Mouse (Mus musculus) brain, embryonic 14.5 days (tissue): Measurements from ENCODE around the gene Zfp719. TPM values are rescaled to one million over a fixed set of nuclear protein-coding genes. Genes with fewer than 3 reads are reported as not detected.

Experiments
- DNase-seq: peaks from one replicate; pipeline ENCODE4 v3.0.0-alpha.2; 2011; ENCODE audit warnings: low read depth
- CTCF ChIP-seq: fragments of 200-500 bp; IDR thresholded peaks from 2 replicates; pipeline ENCODE4 v1.5.1; 2012; ENCODE audit warnings: inconsistent platforms, mild to moderate bottlenecking, moderate library complexity, borderline replicate concordance; ENCODE audit not compliant: insufficient read depth, insufficient read length; ENCODE audit errors: extremely low read depth
- POLR2A ChIP-seq: fragments of 200-500 bp; IDR thresholded peaks from 2 replicates; pipeline ENCODE4 v1.6.1; 2012; ENCODE audit warnings: mild to moderate bottlenecking, inconsistent platforms, borderline replicate concordance; ENCODE audit not compliant: poor library complexity, insufficient read depth, insufficient read length, severe bottlenecking; ENCODE audit errors: extremely low read depth
- polyA plus RNA-seq: library from polyadenylated mRNA; depleted of rRNA; stranded (reverse); fragments of >200 nt; gene quantifications from 2 replicates; pipeline ENCODE4 v1.2.3, GENCODE M21; 2012; rRNA removed

Gene Zfp719
- polyA plus RNA-seq, result 7.6 and 9.2 TPM in 2 replicates

DNA sequence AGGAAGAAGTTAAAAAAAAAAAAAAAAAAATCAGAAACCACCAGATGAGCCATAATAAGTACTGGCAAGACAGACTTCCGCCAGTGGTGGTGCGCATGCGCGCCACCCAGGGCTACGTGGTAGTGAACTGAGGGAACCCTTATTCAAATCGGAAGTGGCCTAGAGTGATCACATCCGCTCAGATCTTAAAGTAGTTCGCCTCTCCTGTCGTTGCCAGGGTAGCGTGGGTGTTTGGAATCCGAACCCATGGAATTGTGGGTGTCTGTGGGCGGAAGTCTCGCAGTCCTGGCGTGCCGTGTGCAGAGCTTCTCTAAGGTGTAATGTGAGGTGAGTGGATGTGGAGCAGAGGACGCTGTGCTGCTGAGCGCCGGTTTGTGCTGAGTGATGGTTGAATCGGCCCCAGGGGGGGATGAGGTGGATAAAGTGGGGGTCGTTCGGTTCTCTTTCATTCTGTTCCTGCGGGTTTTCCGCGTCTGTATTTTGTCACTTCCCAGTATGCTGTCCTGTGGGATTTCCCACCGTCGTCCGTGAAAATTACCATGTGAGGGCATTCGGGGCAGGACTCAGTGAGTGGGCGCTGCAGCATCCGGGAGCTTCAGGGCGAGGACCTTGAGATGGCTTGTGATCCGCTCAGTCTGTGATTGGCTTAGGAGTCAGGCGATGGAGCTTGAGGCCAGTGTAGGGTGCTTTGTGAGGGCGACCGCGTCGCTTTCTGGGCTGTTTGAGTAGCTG is at the start of gene Zfp719:
Gene Zfp719 (plus strand): TSS at position 171 of the 732 bp plus-strand sequence.
- no peak for TF ChIP-seq POLR2A
- TF ChIP-seq CTCF, result no peak

DNA sequence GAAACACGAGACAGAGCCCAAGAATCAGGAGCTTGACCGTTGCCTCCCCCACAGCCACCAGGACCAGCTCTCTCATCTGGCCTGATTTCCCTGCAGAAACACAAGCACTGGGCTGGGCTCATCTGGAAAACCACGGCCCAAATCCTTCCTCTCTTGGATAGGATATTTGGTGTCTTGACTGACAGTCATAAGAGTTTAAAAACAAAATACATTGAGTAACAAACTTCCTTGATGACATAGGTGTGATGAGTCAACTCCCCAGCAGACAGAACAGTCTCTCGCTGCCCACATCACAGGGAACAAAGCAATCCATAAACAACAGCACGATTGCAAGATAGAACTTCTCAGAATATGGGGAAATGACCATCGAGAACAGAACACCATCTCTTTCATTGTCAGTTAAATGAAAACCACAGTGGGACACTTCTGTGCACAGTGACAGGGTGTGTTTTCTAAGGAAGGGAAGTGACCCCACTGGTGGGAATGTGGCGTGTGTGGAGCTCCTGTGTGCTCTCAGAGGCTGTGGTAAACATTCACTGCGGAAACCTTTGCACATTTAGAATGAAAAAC is 49.1 kb upstream of the Zfp719 start:
- DNase-seq, result no peak
- no peak for TF ChIP-seq CTCF
- no peak for TF ChIP-seq POLR2A

More for the DNA sequence above, at the start of gene Zfp719:
- DNase-seq, result peak; percentile 99

DNA sequence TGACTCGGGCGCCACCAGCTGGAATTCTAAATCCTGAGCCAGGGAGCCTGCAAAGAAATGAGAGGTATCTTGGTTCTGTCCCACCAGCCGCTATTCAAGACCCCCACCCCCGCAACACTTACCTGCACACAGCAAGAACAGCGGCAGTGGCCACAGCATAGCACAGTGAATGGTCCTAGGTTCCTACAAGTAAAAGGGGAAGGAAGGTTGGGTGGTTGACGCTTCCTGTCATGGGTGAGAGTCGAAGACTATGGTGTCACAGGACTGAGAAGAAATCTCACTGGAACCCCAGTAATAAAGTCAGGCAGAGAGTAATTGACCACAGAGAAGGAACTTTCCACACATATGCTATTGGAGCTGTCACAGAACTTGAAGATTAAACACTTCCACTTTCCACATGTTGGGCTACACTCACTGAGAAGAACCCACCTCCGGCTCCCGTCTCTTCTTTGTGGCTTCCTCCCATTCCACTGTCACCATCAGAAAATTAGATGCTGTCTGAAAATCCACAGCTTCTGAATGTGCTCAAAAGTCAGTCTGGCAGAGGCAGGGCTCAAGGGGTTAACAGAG is 46.4 kb upstream of the Zfp719 start:
- no peak for DNase-seq
- TF ChIP-seq CTCF, result no peak

DNA sequence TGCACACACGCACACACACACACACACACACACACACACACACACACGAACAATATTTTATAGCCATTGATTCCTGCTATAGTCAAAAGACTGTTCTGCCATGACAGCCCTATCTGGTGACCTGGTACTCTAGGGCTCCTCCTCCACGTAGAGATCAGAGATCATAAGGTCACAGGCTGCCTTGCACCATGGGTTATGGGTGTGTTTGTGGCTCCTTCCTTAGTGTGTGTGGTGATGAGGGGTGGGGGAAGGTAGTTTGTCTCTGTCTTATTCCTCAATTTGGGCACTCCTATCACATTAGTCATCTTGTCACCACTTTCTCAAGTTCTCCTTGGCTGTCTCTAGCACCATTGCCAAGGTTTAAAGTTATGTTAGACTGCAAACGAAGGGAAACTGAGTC is 40.9 kb upstream of the Zfp719 start:
- TF ChIP-seq CTCF (no peak), POLR2A (no peak)
- no peak for DNase-seq

DNA sequence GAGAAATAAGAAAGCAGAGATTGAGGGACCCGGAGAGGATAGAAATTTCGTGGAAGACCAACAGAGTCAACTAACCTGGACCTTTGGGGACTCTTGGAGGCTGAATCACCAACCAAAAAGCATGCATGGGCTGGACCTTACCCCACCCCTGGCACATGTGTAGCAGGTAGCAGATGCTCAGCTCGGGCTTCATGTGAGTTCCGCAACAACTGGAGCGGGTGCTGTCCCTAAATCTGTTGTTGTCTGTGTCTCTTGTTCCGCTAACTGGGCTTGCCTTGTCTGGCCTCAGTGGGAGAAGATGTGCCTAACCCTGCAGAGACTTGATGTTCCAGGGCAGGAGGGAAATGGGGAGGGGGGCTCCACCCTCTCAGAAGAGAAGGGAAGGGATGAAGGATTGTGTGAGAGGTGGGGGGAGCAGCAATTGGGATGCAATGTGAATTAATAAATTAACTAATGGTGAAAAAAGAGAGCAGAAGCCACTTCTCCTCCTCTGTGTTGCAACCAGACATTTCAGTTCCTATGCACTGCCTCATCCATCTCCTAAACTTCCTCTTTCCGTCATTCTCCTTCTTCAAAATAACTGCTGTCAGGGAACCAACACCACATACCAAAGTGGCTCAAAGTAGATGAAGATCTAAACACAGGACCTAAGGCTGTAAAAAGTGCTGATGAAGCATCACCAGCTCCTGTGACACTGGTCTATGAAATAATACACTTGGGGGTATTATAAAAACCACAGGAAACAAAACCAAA is 35.0 kb upstream of the Zfp719 start, which contains the start of gene Cd33:
Gene Cd33 (minus strand): TSS at position 204 of the 753 bp plus-strand sequence.
- no peak for DNase-seq
- TF ChIP-seq CTCF (no peak), POLR2A (no peak)

DNA sequence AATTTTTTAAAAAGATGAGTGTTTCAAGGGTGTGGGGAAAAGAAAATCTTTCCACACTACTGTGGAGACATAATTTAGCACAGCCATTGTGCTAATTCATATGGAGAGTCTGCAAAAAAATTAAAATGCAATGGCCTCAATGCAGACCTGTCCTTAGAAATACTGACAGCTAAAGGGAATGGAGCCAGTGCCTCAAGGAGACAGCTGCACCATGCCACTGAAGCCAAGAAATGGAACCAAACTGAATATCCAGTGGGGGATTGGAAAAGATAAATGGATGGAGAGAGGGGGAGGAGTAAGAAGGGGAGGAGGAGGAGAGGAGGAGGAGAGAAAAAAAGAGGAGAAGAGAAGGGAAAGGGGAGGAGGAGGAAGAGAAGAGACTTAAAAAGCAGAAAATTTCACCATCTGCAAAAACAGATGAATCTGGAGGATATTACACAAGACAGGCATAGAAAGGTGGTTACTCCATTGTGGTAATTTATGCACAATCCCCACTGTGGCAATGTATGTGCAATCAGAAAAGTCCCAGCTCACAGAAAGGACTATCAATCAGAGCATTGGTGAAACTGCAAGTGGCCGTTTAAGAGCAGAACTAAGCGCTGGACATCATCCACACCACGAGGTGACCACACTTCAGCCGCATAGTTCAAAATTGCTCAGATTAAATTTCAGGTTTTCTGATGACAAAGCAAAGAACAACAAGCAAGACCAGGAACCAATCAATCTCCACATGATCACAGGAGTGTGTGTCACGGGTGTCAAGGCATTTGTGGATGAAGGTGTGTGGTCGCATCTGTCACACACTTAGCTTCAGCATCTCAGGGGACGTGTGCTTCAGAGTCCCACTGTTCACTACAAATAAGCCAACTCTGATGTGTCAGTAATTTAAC is 33.5 kb upstream of the Zfp719 start:
- no peak for DNase-seq
- TF ChIP-seq POLR2A (no peak), CTCF (no peak)

DNA sequence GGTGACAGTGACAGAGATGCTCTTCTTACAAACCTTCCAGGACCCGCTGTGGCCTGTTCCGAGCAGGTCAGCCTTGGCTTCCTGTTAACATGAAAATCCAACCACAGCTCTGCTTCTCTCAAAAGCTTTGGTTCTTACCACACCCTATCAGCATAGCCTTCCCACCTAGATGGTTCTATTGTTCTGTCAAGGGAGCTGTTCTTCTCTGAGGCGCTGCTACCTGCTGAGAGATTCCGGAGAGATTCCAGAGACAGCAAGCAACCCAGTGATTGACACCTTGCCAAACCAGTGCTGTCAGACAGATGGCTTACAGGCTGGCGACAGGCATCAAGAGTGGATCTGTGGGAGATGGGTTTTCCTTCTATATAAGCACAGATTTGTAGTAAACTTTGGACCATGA is 31.7 kb upstream of the Zfp719 start:
- peak; percentile 28 for DNase-seq
- TF ChIP-seq CTCF (no peak), POLR2A (no peak)

DNA sequence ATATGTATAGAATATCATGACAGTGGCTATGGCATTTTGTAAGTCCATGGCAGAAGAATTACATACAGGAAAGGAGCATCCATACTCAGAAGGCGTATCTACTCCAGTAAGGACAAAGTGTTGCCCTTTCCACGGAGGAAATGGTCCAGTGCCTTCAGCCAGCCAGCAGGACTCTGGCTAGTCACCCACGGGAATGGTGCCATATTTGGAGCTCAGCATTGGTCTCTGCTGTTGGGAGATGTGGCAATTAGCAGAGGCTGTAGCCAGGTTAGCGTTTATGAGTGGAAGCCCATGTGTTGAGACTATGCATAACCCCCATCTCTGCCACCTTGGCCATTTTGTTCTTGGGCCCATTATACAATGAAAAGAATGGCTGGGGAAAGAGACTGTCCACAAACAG is 31.2 kb upstream of the Zfp719 start:
- TF ChIP-seq CTCF, result no peak
- TF ChIP-seq POLR2A, result no peak
- DNase-seq, result no peak

DNA sequence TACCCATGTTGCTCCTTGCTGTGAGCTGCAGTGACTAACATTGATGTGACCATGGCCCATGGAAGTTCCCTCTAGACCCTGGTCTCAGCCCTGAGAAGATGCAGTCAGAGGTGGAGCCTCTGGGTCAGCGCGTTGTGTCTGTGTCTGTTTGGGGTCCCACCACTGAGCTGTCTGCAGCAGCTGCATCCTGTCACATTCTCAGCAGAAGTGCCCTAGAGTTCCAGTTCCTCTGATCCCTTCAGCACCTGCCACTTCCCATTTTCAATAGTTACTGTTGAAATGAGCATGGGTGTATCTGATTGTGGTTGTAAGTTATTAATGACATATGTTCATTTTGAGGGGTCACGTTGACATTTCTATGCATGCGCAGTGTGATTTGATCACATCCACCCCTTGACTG is 26.3 kb upstream of the Zfp719 start:
- DNase-seq, result no peak
- TF ChIP-seq POLR2A, result no peak
- TF ChIP-seq CTCF, result no peak

DNA sequence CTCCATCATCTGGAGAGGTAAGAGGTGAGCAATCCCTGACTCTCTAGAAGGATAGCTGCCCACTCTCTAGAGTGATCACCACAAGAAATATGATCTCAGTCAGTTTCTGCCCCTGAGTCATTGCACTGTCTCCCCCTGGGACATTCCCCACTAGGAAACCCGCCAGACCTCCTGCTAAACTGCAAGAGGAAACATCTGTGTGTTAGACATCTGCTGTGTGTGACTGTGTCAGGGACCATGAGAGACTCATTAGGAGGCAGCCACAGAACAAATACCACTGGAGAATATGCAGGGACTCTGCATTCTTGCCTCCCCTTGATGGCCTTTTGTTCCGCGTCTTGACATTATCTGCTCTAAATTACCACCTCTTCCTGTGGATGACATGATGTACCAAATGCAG is 24.9 kb upstream of the Zfp719 start:
- DNase-seq, result no peak
- no peak for TF ChIP-seq POLR2A
- no peak for TF ChIP-seq CTCF
